Mouse (Mus musculus): ENCODE results near the gene Tnip1. TPM values are rescaled to one million over a fixed set of nuclear protein-coding genes. Genes with fewer than 3 reads are reported as not detected.

Gene Tnip1
- polyA plus RNA-seq, 1 experiment from 2014 or later: 19.6 TPM

DNA sequence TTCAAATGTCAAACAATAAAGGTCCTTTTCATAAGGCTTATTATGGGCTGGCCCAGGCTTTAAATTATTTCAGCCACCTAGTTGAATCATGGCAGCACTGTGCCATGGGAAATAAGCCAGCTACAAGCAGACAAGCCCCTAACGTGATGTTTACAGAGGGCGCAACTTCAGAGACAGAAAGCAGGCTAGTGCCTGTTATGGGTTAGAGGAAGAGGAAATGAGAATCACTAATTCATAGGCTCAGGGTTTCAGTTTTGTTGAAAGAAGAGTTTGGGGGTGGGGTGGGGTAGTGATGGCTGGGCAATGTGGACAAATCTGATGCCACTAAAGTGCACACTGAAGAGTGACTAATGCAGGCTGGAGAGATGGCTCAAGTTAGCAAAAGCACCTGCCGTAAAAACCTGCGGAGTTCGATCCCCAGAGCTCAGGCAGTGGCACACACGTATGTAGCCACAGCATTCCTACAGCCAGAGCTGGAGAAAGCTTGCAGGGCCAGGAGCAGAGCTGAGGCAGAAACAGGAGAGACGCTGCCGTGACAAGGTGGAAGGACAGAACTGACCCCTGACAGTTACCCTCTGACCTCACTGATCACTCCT lies 26.1 kb upstream of the Tnip1 start:
- no peak for ATAC-seq
- WGBS: 78% methylated on average over 8 of the region's 8 CpGs
- Histone ChIP-seq H3K4me3 (ENCODE audit: low read length) (no peak overlapping the region), H3K9ac (ENCODE audit: low read depth, low read length) (no peak overlapping the region), H3K4me1 (ENCODE audit: control insufficient read depth, insufficient read depth, low read depth, low read length) (no peaks in the 10 kb centered on the region), H3K4me2 (ENCODE audit: low read length) (no peak overlapping the region), H3K27me3 (replicated peaks; ENCODE audit: control insufficient read depth, insufficient read depth, low read length) (no peaks in the 10 kb centered on the region), H3K9me3 (ENCODE audit: control insufficient read depth, low read length) (no peaks in the 10 kb centered on the region), H3K36me3 (ENCODE audit: control insufficient read depth, insufficient read depth, low read length) (no peaks in the 10 kb centered on the region), H3K27ac (ENCODE audit: low read depth, low read length) (no peak overlapping the region)

DNA sequence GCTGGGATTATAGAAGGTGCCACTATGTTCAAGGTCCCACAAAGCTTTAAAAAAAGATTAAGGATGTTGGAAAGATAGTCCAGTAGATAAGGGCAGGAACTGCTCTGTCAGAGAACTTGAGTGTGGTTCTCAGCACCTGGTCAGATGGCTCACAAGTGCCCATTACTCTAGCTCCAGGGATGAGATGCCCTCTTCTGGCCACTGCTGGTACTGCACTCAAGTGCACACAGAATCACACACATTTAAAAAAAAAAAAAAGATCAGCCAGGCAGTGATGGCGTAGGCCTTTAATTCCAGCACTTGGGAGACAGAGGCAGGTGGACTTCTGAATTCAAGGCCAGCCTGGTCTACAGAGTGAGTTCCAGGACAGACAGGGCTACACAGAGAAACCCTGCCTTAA lies 25.3 kb upstream of the Tnip1 start:
- no peaks in the 10 kb centered on the region for H3K36me3 ChIP-seq (ENCODE audit: control insufficient read depth, insufficient read depth, low read length)
- no peaks in the 10 kb centered on the region for H3K27me3 ChIP-seq (replicated peaks; ENCODE audit: control insufficient read depth, insufficient read depth, low read length)
- no peak overlapping the region for H3K4me2 ChIP-seq (ENCODE audit: low read length)
- no peak overlapping the region for H3K4me3 ChIP-seq (ENCODE audit: low read length)
- no peaks in the 10 kb centered on the region for H3K9me3 ChIP-seq (ENCODE audit: control insufficient read depth, low read length)
- ATAC-seq: no peak
- H3K9ac ChIP-seq (ENCODE audit: low read depth, low read length): no peak overlapping the region
- H3K4me1 ChIP-seq (ENCODE audit: control insufficient read depth, insufficient read depth, low read depth, low read length): no peaks in the 10 kb centered on the region
- H3K27ac ChIP-seq (ENCODE audit: low read depth, low read length): no peak overlapping the region
- 79% methylated on average over 1 of the region's 1 CpGs for WGBS

DNA sequence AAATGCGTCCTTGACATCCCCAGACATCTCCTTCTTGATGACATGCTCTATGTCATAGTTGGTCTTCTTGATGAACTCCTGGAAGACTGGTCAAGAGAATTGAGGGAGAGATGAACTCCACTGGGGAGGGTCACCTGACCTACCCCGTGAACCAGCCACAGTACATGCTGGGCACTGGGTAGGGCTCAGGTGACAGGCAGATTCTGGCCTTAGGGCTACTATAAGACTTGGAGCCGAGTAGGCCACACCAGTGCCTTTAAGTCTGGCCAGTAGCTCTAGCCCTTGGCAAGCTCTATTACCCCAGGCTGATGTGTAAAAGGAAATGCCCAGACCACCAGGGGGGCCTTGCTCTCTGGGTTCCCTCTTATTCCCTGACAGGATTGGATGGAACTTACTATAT lies 22.4 kb upstream of the Tnip1 start:
- 80% methylated on average over 3 of the region's 3 CpGs for WGBS
- Histone ChIP-seq H3K27me3 (replicated peaks; ENCODE audit: control insufficient read depth, insufficient read depth, low read length) (no peaks in the 10 kb centered on the region), H3K27ac (ENCODE audit: low read depth, low read length) (no peak overlapping the region), H3K36me3 (ENCODE audit: control insufficient read depth, insufficient read depth, low read length) (peaks cover 5% of the 10 kb centered on the region), H3K9me3 (ENCODE audit: control insufficient read depth, low read length) (no peaks in the 10 kb centered on the region), H3K4me3 (ENCODE audit: low read length) (no peak overlapping the region), H3K4me1 (ENCODE audit: control insufficient read depth, insufficient read depth, low read depth, low read length) (no peaks in the 10 kb centered on the region), H3K9ac (ENCODE audit: low read depth, low read length) (no peak overlapping the region), H3K4me2 (ENCODE audit: low read length) (no peak overlapping the region)
- no peak for ATAC-seq

- ATAC-seq: peak; percentile 52
- H3K4me1 ChIP-seq (ENCODE audit: control insufficient read depth, insufficient read depth, low read depth, low read length): no peaks in the 10 kb centered on the region
- 57% methylated on average over 4 of the region's 4 CpGs for WGBS
- H3K36me3 ChIP-seq (ENCODE audit: control insufficient read depth, insufficient read depth, low read length): peaks cover 5% of the 10 kb centered on the region
- H3K4me3 ChIP-seq (ENCODE audit: low read length): no peak overlapping the region
- no peak overlapping the region for H3K9ac ChIP-seq (ENCODE audit: low read depth, low read length)
- H3K9me3 ChIP-seq (ENCODE audit: control insufficient read depth, low read length): no peaks in the 10 kb centered on the region
- no peak overlapping the region for H3K27ac ChIP-seq (ENCODE audit: low read depth, low read length)
- no peaks in the 10 kb centered on the region for H3K27me3 ChIP-seq (replicated peaks; ENCODE audit: control insufficient read depth, insufficient read depth, low read length)
- no peak overlapping the region for H3K4me2 ChIP-seq (ENCODE audit: low read length)
Observed at GRCm38 (mm10) chr11:54984581-54984980, 21.9 kb upstream of the Tnip1 start.

GRCm38 (mm10) chr11:54984085-54984484 lies 21.4 kb upstream of the Tnip1 start:
- Histone ChIP-seq H3K4me3 (ENCODE audit: low read length) (no peak overlapping the region), H3K9ac (ENCODE audit: low read depth, low read length) (no peak overlapping the region), H3K27ac (ENCODE audit: low read depth, low read length) (no peak overlapping the region), H3K27me3 (replicated peaks; ENCODE audit: control insufficient read depth, insufficient read depth, low read length) (no peaks in the 10 kb centered on the region), H3K36me3 (ENCODE audit: control insufficient read depth, insufficient read depth, low read length) (peaks cover 7% of the 10 kb centered on the region), H3K9me3 (ENCODE audit: control insufficient read depth, low read length) (no peaks in the 10 kb centered on the region), H3K4me2 (ENCODE audit: low read length) (no peak overlapping the region), H3K4me1 (ENCODE audit: control insufficient read depth, insufficient read depth, low read depth, low read length) (no peaks in the 10 kb centered on the region)
- 3% methylated on average over 6 of the region's 6 CpGs for WGBS
- ATAC-seq: no peak

- no peaks in the 10 kb centered on the region for H3K9me3 ChIP-seq (ENCODE audit: control insufficient read depth, low read length)
- H3K36me3 ChIP-seq (ENCODE audit: control insufficient read depth, insufficient read depth, low read length): peaks cover 9% of the 10 kb centered on the region
- no peak overlapping the region for H3K9ac ChIP-seq (ENCODE audit: low read depth, low read length)
- H3K27ac ChIP-seq (ENCODE audit: low read depth, low read length): no peak overlapping the region
- no peak overlapping the region for H3K4me2 ChIP-seq (ENCODE audit: low read length)
- no peak overlapping the region for H3K4me3 ChIP-seq (ENCODE audit: low read length)
- ATAC-seq: no peak
- no peaks in the 10 kb centered on the region for H3K4me1 ChIP-seq (ENCODE audit: control insufficient read depth, insufficient read depth, low read depth, low read length)
- H3K27me3 ChIP-seq (replicated peaks; ENCODE audit: control insufficient read depth, insufficient read depth, low read length): no peaks in the 10 kb centered on the region
- 85% methylated on average over 6 of the region's 6 CpGs for WGBS
Observed at GRCm38 (mm10) chr11:54982520-54982919, 19.8 kb upstream of the Tnip1 start.

GRCm38 (mm10) chr11:54981630-54982029 lies 18.9 kb upstream of the Tnip1 start:
- H3K9ac ChIP-seq (ENCODE audit: low read depth, low read length): no peak overlapping the region
- H3K27ac ChIP-seq (ENCODE audit: low read depth, low read length): no peak overlapping the region
- peaks cover 9% of the 10 kb centered on the region for H3K36me3 ChIP-seq (ENCODE audit: control insufficient read depth, insufficient read depth, low read length)
- H3K27me3 ChIP-seq (replicated peaks; ENCODE audit: control insufficient read depth, insufficient read depth, low read length): no peaks in the 10 kb centered on the region
- no peak for ATAC-seq
- WGBS: 94% methylated on average over 4 of the region's 4 CpGs
- no peaks in the 10 kb centered on the region for H3K4me1 ChIP-seq (ENCODE audit: control insufficient read depth, insufficient read depth, low read depth, low read length)
- H3K4me2 ChIP-seq (ENCODE audit: low read length): no peak overlapping the region
- H3K4me3 ChIP-seq (ENCODE audit: low read length): no peak overlapping the region
- no peaks in the 10 kb centered on the region for H3K9me3 ChIP-seq (ENCODE audit: control insufficient read depth, low read length)

GRCm38 (mm10) chr11:54977385-54977937 lies 14.7 kb upstream of the Tnip1 start:
- no peak for ATAC-seq

GRCm38 (mm10) chr11:54976351-54976750 lies 13.6 kb upstream of the Tnip1 start:
- H3K36me3 ChIP-seq (ENCODE audit: control insufficient read depth, insufficient read depth, low read length): peaks cover 4% of the 10 kb centered on the region; the same call in 1 of the 2 replicates
- 95% methylated on average over 2 of the region's 2 CpGs for WGBS
- no peak overlapping the region for H3K4me3 ChIP-seq (ENCODE audit: low read length)
- H3K4me1 ChIP-seq (ENCODE audit: control insufficient read depth, insufficient read depth, low read depth, low read length): no peaks in the 10 kb centered on the region; the same call in none of the 2 replicates
- H3K27me3 ChIP-seq (replicated peaks; ENCODE audit: control insufficient read depth, insufficient read depth, low read length): no peaks in the 10 kb centered on the region
- H3K9me3 ChIP-seq (ENCODE audit: control insufficient read depth, low read length): no peaks in the 10 kb centered on the region
- ATAC-seq: no peak
- H3K4me2 ChIP-seq (ENCODE audit: low read length): no peak overlapping the region
- H3K27ac ChIP-seq (ENCODE audit: low read depth, low read length): no peak overlapping the region
- no peak overlapping the region for H3K9ac ChIP-seq (ENCODE audit: low read depth, low read length)

More at GRCm38 (mm10) chr11:54977385-54977937, 14.7 kb upstream of the Tnip1 start:
- Histone ChIP-seq H3K27me3 (replicated peaks; ENCODE audit: control insufficient read depth, insufficient read depth, low read length) (no peaks in the 10 kb centered on the region), H3K36me3 (ENCODE audit: control insufficient read depth, insufficient read depth, low read length) (peaks cover 9% of the 10 kb centered on the region), H3K4me1 (ENCODE audit: control insufficient read depth, insufficient read depth, low read depth, low read length) (no peaks in the 10 kb centered on the region; the same call in none of the 2 replicates), H3K9ac (ENCODE audit: low read depth, low read length) (no peak overlapping the region), H3K27ac (ENCODE audit: low read depth, low read length) (no peak overlapping the region), H3K4me3 (ENCODE audit: low read length) (no peak overlapping the region), H3K9me3 (ENCODE audit: control insufficient read depth, low read length) (no peaks in the 10 kb centered on the region), H3K4me2 (ENCODE audit: low read length) (no peak overlapping the region)
- 69% methylated on average over 6 of the region's 6 CpGs for WGBS

Data from hindbrain, embryonic 16.5 days (tissue).